Mouse (Mus musculus) lung, adult 2 months (tissue): Measurements from ENCODE around the gene Pgf. TPM values are rescaled to one million over a fixed set of nuclear protein-coding genes. Genes with fewer than 3 reads are reported as not detected.

ENCODE experiments used
- DNase-seq: peaks from one replicate; pipeline ENCODE4 v3.0.0; 2022
- H3K4me1 ChIP-seq: fragments of 200-500 bp; 2 replicates; pipeline ENCODE4 v1.6.1; 2011; ENCODE audit warnings: low read length; ENCODE audit not compliant: control insufficient read depth, insufficient read depth
- H3K4me3 ChIP-seq: fragments of 200-500 bp; replicated peaks from 2 replicates; pipeline ENCODE3; 2011; ENCODE audit warnings: low read depth, mild to moderate bottlenecking, control low read depth, low read length; ENCODE audit errors: extremely low read depth
- CTCF ChIP-seq: fragments of 200-500 bp; IDR thresholded peaks from 2 replicates; pipeline ENCODE4 v1.5.1; 2011; ENCODE audit warnings: mild to moderate bottlenecking, low read length, control low read depth; ENCODE audit not compliant: insufficient read depth
- POLR2A ChIP-seq: fragments of 200-500 bp; IDR thresholded peaks from 2 replicates; pipeline ENCODE4 v1.6.1; 2011; ENCODE audit warnings: low read depth, mild to moderate bottlenecking, control low read depth, low read length, borderline replicate concordance; ENCODE audit errors: extremely low read depth
- WGBS: fragments of 180-500 bp; shearing (Covaris S2); methylation state at CpG from one replicate; pipeline ENCODE4 v1.1.7; 2018; 5-methylcytosine and 5-hydroxymethylcytosine counted together
- polyA plus RNA-seq: library from polyadenylated mRNA; depleted of rRNA; stranded (reverse); fragments of >200 nt; gene quantifications from 2 replicates; pipeline ENCODE4 v1.2.3, GENCODE M21; 2012

Pgf gene
- polyA plus RNA-seq, 1 experiment: 3.6 TPM

- TF ChIP-seq POLR2A (no peak), CTCF (no peak)
- Histone ChIP-seq H3K4me1 (peaks cover 6% of the 10 kb centered on the region; the same call in 1 of the 2 replicates), H3K4me3 (no peak overlapping the region)
- WGBS: 24% methylated on average over 17 of the region's 17 CpGs
- DNase-seq: no peak
These were observed 4.1 kb upstream of the Pgf start for GRCm38 (mm10) chr12:85181475-85182344.

- DNase-seq: no peak
- peaks cover 6% of the 10 kb centered on the region; the same call in 1 of the 2 replicates for H3K4me1 ChIP-seq
- 80% methylated on average over 2 of the region's 2 CpGs for WGBS
- H3K4me3 ChIP-seq: no peak overlapping the region
- no peak for TF ChIP-seq CTCF
- no peak for TF ChIP-seq POLR2A
These were observed 704 bp upstream of the Pgf start for GRCm38 (mm10) chr12:85178294-85178693.

DNA sequence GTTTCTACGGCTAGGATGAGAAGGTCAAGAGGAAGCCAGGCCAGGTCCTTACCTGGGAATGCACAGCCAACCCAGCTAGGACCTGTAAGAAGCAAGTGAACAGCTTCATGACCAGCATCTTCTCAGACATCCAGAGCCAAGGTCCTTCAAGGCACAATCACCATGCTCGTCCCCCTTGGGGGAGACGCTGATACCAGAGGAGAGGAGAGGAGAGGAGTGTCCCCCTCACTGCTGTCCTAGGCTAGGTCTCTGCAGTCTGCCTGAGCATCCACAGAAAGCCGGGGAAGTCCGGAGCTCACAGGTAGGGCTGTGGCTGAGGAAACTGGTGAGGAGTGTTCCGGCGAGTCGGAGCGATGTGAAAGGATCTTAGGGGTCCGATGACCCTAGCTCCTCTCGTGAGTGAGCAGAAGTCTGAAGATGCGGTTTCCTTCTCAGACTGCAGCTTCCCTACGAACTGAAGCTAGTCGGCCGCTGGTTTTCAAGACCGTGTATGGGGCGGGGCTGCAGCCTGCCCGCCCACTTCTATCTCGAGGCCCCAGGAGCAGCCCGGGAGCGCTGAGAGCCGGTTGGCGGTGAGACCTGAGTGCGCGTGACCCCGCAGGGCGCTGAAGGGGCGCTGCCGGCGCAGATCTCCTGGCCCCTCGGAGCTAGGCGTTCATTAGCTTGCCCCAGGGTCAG lies 605 bp downstream of the Pgf start:
- TF ChIP-seq POLR2A (peak; percentile 29; the same call in 1 of the 2 replicates), CTCF (no peak)
- DNase-seq: no peak
- Histone ChIP-seq H3K4me3 (peak overlapping the region; percentile 31), H3K4me1 (peaks cover 6% of the 10 kb centered on the region; the same call in 1 of the 2 replicates)
- WGBS: 6% methylated on average over 32 of the region's 32 CpGs

DNA sequence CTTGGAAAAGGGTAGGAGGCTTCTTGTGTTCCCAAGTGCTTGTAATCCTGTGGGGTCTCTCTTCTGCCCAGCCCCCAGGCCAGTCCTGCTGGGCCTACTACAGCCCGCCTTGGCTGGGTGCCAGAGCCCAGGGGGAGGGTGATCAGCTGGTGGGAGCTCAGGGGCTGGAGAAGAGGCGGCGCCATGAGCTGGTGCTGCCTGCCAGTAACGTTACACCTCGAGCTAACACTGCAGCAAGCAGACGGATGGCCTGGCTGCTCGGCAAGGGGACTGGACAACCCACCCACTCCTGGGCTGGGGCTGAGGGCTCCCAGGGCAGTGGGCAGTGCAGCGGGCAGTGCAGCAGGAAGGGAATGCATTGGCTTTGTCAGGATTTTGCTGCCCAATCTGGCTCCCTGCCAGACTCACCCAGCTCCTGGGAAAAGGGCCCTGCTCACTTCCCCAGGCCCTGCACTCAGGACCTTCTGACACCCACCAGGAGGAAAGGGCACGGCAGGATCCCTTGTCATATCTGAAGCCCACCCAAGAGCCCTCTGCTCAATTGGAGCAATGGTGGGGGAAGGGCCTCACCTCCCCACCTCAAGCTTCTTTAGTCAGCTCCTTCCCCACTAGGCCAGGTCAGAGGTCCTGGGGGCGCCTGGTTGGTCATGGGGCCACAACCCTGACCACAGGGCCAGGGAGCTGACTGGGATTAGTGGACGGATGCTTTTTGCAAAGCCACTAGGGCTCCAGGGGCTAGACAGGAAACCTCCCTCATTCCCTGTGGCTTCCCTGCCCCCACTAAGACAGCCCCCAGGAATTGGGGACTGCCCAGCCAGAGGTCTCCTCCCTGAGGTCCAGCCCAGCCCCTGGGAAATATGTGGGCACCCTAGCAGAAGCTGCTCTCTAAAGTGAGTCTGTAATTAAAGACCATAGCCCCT lies 1.4 kb downstream of the Pgf start:
- peak overlapping the region; percentile 34 for H3K4me3 ChIP-seq
- WGBS: 51% methylated on average over 11 of the region's 11 CpGs
- H3K4me1 ChIP-seq: peaks cover 6% of the 10 kb centered on the region; the same call in 1 of the 2 replicates
- no peak for TF ChIP-seq CTCF
- DNase-seq: no peak

- TF ChIP-seq POLR2A (no peak), CTCF (no peak)
- H3K4me3 ChIP-seq: no peak overlapping the region
- WGBS: 49% methylated on average over 16 of the region's 16 CpGs
These were observed 2.4 kb downstream of the Pgf start for GRCm38 (mm10) chr12:85175087-85175675.

DNA sequence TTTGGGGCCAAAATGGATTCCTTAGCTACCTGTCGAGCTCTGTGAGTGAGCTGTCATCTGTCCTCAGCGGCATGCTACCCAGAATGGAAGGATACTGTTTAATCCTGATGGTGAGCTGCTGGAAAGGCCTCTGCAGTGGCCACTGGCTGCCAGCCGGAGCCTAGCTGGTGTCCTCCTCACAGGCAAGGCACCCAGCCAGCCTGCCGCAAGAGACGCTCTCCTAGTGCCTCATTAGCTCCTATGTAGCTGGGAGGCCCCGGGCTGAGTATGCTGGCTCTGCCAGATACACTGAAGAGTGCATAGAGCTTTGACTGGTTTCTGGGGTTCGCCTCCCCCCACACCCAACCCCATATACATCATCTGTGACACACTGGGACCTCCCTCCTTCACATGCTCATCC lies 3.6 kb downstream of the Pgf start:
- DNase-seq: no peak

More at GRCm38 (mm10) chr12:85175087-85175675, 2.4 kb downstream of the Pgf start:
- DNase-seq: no peak
- peaks cover 6% of the 10 kb centered on the region; the same call in 1 of the 2 replicates for H3K4me1 ChIP-seq

GRCm38 (mm10) chr12:85170948-85171307 lies 6.7 kb downstream of the Pgf start:
- DNase-seq: no peak
- no peak overlapping the region for H3K4me3 ChIP-seq
- no peaks in the 10 kb centered on the region for H3K4me1 ChIP-seq
- 71% methylated on average over 3 of the region's 3 CpGs for WGBS
- TF ChIP-seq POLR2A: no peak
- TF ChIP-seq CTCF: no peak

More for the DNA sequence above, 3.6 kb downstream of the Pgf start:
- no peak for TF ChIP-seq CTCF
- TF ChIP-seq POLR2A: no peak
- H3K4me3 ChIP-seq: no peak overlapping the region
- 74% methylated on average over 7 of the region's 7 CpGs for WGBS
- peaks cover 6% of the 10 kb centered on the region; the same call in 1 of the 2 replicates for H3K4me1 ChIP-seq

- 84% methylated on average over 11 of the region's 11 CpGs for WGBS
- Histone ChIP-seq H3K4me1 (no peaks in the 10 kb centered on the region), H3K4me3 (no peak overlapping the region)
- no peak for DNase-seq
- TF ChIP-seq POLR2A: no peak
- no peak for TF ChIP-seq CTCF
These were observed 7.2 kb downstream of the Pgf start for GRCm38 (mm10) chr12:85170284-85170947.
